Mouse (Mus musculus) heart, adult 8-10 months (tissue): Measurements from ENCODE around the gene Cmklr1. TPM values are rescaled to one million over a fixed set of nuclear protein-coding genes. Genes with fewer than 3 reads are reported as not detected.
"Not testable (repeated sequence)": the region's sequence is repeated elsewhere in the genome, so short reads cannot be mapped to it uniquely, and the experiment has no call there.

ENCODE experiments used
- DNase-seq: peaks from one replicate; pipeline ENCODE4 v3.0.0; 2022; ENCODE audit warnings: low spot score
- total RNA-seq, 4 experiments: library from RNA; stranded (reverse); gene quantifications; 2 replicates each; pipeline ENCODE4 v1.2.4; 2022

Gene Cmklr1
- total RNA-seq, 4 experiments from 2014 or later, result 14.8 to 30.1 (median 17.9) TPM

GRCm38 (mm10) chr5:113586458-113586849, 63.8 kb downstream of the Cmklr1 start:
- not testable (repeated sequence) for DNase-seq

GRCm38 (mm10) chr5:113585619-113586457, 64.4 kb downstream of the Cmklr1 start:
- not testable (repeated sequence) for DNase-seq

GRCm38 (mm10) chr5:113584439-113584838, 65.8 kb downstream of the Cmklr1 start:
- DNase-seq, result no peak

GRCm38 (mm10) chr5:113583424-113584162, 66.6 kb downstream of the Cmklr1 start:
- no peak for DNase-seq

- DNase-seq, result no peak
Measured at GRCm38 (mm10) chr5:113580801-113581200, 69.4 kb downstream of the Cmklr1 start.

GRCm38 (mm10) chr5:113580248-113580647, 70.0 kb downstream of the Cmklr1 start:
- no peak for DNase-seq

GRCm38 (mm10) chr5:113579128-113579527, 71.1 kb downstream of the Cmklr1 start:
- DNase-seq, result no peak

- no peak for DNase-seq
Measured at GRCm38 (mm10) chr5:113578428-113578827, 71.8 kb downstream of the Cmklr1 start.

- DNase-seq, result no peak
Measured at GRCm38 (mm10) chr5:113577555-113577954, 72.7 kb downstream of the Cmklr1 start.

- no peak for DNase-seq
Measured at GRCm38 (mm10) chr5:113570056-113570717, 80.0 kb downstream of the Cmklr1 start.

- no peak for DNase-seq
Measured at GRCm38 (mm10) chr5:113565858-113566257, 84.4 kb downstream of the Cmklr1 start.

GRCm38 (mm10) chr5:113565101-113565854, 84.9 kb downstream of the Cmklr1 start:
- no peak for DNase-seq

- DNase-seq, result no peak
Measured at GRCm38 (mm10) chr5:113564463-113564862, 85.8 kb downstream of the Cmklr1 start.

Other genes with a start within 250 kb of the Cmklr1 start
- gene Wscd2, start 160.1 kb downstream of the Cmklr1 start, total RNA-seq, result under 1 TPM in 3 of 4 experiments, not detected in 1; 0.11 to 0.23 (median 0.16) TPM
- gene 1700069L16Rik, start 74.3 kb upstream of the Cmklr1 start, total RNA-seq, result not detected
- 10 to 100 TPM; 10.2 to 11.6 (median 10.8) TPM for gene Ficd, start 85.4 kb upstream of the Cmklr1 start, total RNA-seq
- gene Sart3, start 122.1 kb upstream of the Cmklr1 start, total RNA-seq, result 10 to 100 TPM; 11.2 to 12.6 (median 12.2) TPM
- gene Iscu, start 122.3 kb upstream of the Cmklr1 start, total RNA-seq, result 100 to 1,000 TPM; 195 to 224 (median 212) TPM
- 1 to 10 TPM; 2.0 to 4.6 (median 2.7) TPM for gene Tmem119, start 150.1 kb upstream of the Cmklr1 start, total RNA-seq
- 10 to 100 TPM in 1 of 4 experiments, 1 to 10 TPM in 3; 1.8 to 10.3 (median 2.6) TPM for gene Selplg, start 182.2 kb upstream of the Cmklr1 start, total RNA-seq